Comparison of ENCODE assay signal across 12 mouse cellular contexts in genomic region chr4:104218765-104219164, GRCm38 (mm10).
DNase-seq lines count a peak whose midpoint lies in the region; ATAC-seq and TF ChIP-seq lines count a peak whose summit lies in the region.
"Had no signal": no experiment of that assay in that cellular context is flagged by ENCODE, and none has a peak within 500 bp of the region (broad histone marks: within the 10 kb centered on the region; RNA-seq: fewer than 3 reads in every experiment).

No protein-coding gene starts in this region.

- no peaks in the 10 kb centered on the region for H3K36me3 ChIP-seq in hindbrain, postnatal 0 days (ENCODE audit: insufficient read depth, low read length)
- H3K36me3 ChIP-seq in hindbrain, embryonic 14.5 days (replicated peaks; ENCODE audit: control insufficient read depth, insufficient read depth): no peaks in the 10 kb centered on the region
- no peaks in the 10 kb centered on the region for H3K36me3 ChIP-seq in midbrain, embryonic 11.5 days (ENCODE audit: control insufficient read depth, insufficient read depth, low read length)
- no peaks in the 10 kb centered on the region for H3K36me3 ChIP-seq in midbrain, embryonic 10.5 days
- no peaks in the 10 kb centered on the region for H3K36me3 ChIP-seq in liver, embryonic 15.5 days (replicated peaks)
- H3K36me3 ChIP-seq: heart, embryonic 10.5 days had no signal

- H3K4me3 ChIP-seq in hindbrain, postnatal 0 days (ENCODE audit: low read length): no peak overlapping the region
- H3K4me3 ChIP-seq in hindbrain, embryonic 14.5 days (replicated peaks; ENCODE audit: low read length): no peak overlapping the region
- no peak overlapping the region for H3K4me3 ChIP-seq in midbrain, embryonic 11.5 days (ENCODE audit: low read depth, low read length)
- no peak overlapping the region for H3K4me3 ChIP-seq in midbrain, embryonic 10.5 days
- no peak overlapping the region for H3K4me3 ChIP-seq in liver, embryonic 15.5 days (replicated peaks)
- H3K4me3 ChIP-seq: heart, embryonic 10.5 days; megakaryocyte, embryonic 14.5 days had no signal

- peak; percentile 39 for DNase-seq in hindbrain, postnatal 0 days (ENCODE audit: low spot score)
- no peak for DNase-seq in hindbrain, embryonic 14.5 days (ENCODE audit: low spot score)
- peak; percentile 77 for DNase-seq in midbrain, embryonic 11.5 days (ENCODE audit: low spot score, missing footprints)
- DNase-seq in midbrain, embryonic 10.5 days (ENCODE audit: low spot score): no peak
- DNase-seq in kidney, adult 8-10 months: peak; percentile 55 to 64
- no peak for DNase-seq in right cerebral cortex, adult 18-20 months
- DNase-seq: cerebellum, adult 11-12 months; heart, postnatal 4 days; lung, embryonic 14.5 days had no signal

- no peak overlapping the region for H3K9ac ChIP-seq in hindbrain, postnatal 0 days (replicated peaks; ENCODE audit: low read length)
- H3K9ac ChIP-seq in hindbrain, embryonic 14.5 days: no peak overlapping the region
- H3K9ac ChIP-seq in midbrain, embryonic 11.5 days (ENCODE audit: low read length): no peak overlapping the region
- H3K9ac ChIP-seq in liver, embryonic 15.5 days: no peak overlapping the region
- H3K9ac ChIP-seq: lung, embryonic 14.5 days had no signal

- peaks cover 4% of the 10 kb centered on the region; the same call in 1 of the 2 replicates for H3K4me1 ChIP-seq in hindbrain, postnatal 0 days (ENCODE audit: insufficient read depth, low read length)
- H3K4me1 ChIP-seq in hindbrain, embryonic 14.5 days (replicated peaks; ENCODE audit: control insufficient read depth, insufficient read depth, low read length): peaks cover 15% of the 10 kb centered on the region; the same call in 1 of the 2 replicates
- peaks cover 7% of the 10 kb centered on the region; the same call in 1 of the 2 replicates for H3K4me1 ChIP-seq in midbrain, embryonic 11.5 days (ENCODE audit: control insufficient read depth, insufficient read depth, low read length)
- peaks cover 33% of the 10 kb centered on the region for H3K4me1 ChIP-seq in midbrain, embryonic 10.5 days
- H3K4me1 ChIP-seq in liver, embryonic 15.5 days (replicated peaks): no peaks in the 10 kb centered on the region
- H3K4me1 ChIP-seq: megakaryocyte, embryonic 14.5 days had no signal

- peak; percentile 38; the same call in 1 of the 2 replicates for ATAC-seq in hindbrain, postnatal 0 days
- ATAC-seq in hindbrain, embryonic 14.5 days (ENCODE audit: low FRiP score): no peak
- no peak for ATAC-seq in midbrain, embryonic 11.5 days (ENCODE audit: low FRiP score)
- peak; percentile 57 for ATAC-seq in liver, embryonic 15.5 days (ENCODE audit: insufficient read depth)

- H3K9me3 ChIP-seq in hindbrain, postnatal 0 days (ENCODE audit: low read length): no peaks in the 10 kb centered on the region
- no peaks in the 10 kb centered on the region for H3K9me3 ChIP-seq in hindbrain, embryonic 14.5 days (ENCODE audit: control insufficient read depth, low read length)
- H3K9me3 ChIP-seq in midbrain, embryonic 11.5 days (ENCODE audit: control insufficient read depth, low read length): no peaks in the 10 kb centered on the region
- no peaks in the 10 kb centered on the region for H3K9me3 ChIP-seq in midbrain, embryonic 10.5 days (replicated peaks)
- H3K9me3 ChIP-seq in liver, embryonic 15.5 days (replicated peaks): no peaks in the 10 kb centered on the region
- H3K9me3 ChIP-seq: heart, embryonic 10.5 days had no signal

- TF ChIP-seq CTCF in hindbrain, postnatal 0 days (IDR thresholded peaks at IDR 0.05; ENCODE audit: low read depth): no peak

- H3K27me3 ChIP-seq in hindbrain, postnatal 0 days (ENCODE audit: insufficient read depth, low read length): no peaks in the 10 kb centered on the region
- H3K27me3 ChIP-seq in hindbrain, embryonic 14.5 days (ENCODE audit: control insufficient read depth, insufficient read depth, low read length): no peaks in the 10 kb centered on the region
- no peaks in the 10 kb centered on the region for H3K27me3 ChIP-seq in midbrain, embryonic 11.5 days (ENCODE audit: control insufficient read depth, insufficient read depth, low read length)
- H3K27me3 ChIP-seq in midbrain, embryonic 10.5 days (ENCODE audit: low read depth, poor library complexity, severe bottlenecking): no peaks in the 10 kb centered on the region; the same call in none of the 2 replicates
- no peaks in the 10 kb centered on the region for H3K27me3 ChIP-seq in liver, embryonic 15.5 days
- H3K27me3 ChIP-seq: megakaryocyte, embryonic 14.5 days had no signal

- 41% methylated on average over 6 of the region's 6 CpGs for WGBS in hindbrain, postnatal 0 days
- WGBS in hindbrain, embryonic 14.5 days: 50% methylated on average over 6 of the region's 6 CpGs
- WGBS in midbrain, embryonic 11.5 days: 80% methylated on average over 6 of the region's 6 CpGs
- whole genome bisulfite sequencing in midbrain, embryonic 10.5 days: 80% methylated on average over 6 of the region's 6 CpGs
- WGBS in liver, embryonic 15.5 days (ENCODE audit: insufficient replicate concordance): 49% methylated on average over 6 of the region's 6 CpGs

- no peak overlapping the region for H3K4me2 ChIP-seq in hindbrain, postnatal 0 days (ENCODE audit: low read depth, low read length)
- no peak overlapping the region for H3K4me2 ChIP-seq in hindbrain, embryonic 14.5 days (replicated peaks)
- no peak overlapping the region for H3K4me2 ChIP-seq in midbrain, embryonic 11.5 days
- no peak overlapping the region for H3K4me2 ChIP-seq in liver, embryonic 15.5 days
- H3K4me2 ChIP-seq: lung, embryonic 14.5 days had no signal

- H3K27ac ChIP-seq in hindbrain, postnatal 0 days: no peak overlapping the region
- no peak overlapping the region for H3K27ac ChIP-seq in hindbrain, embryonic 14.5 days
- no peak overlapping the region for H3K27ac ChIP-seq in midbrain, embryonic 11.5 days (ENCODE audit: low read depth, low read length)
- H3K27ac ChIP-seq in midbrain, embryonic 10.5 days (replicated peaks): no peak overlapping the region; the same call in 1 of the 2 replicates
- no peak overlapping the region for H3K27ac ChIP-seq in liver, embryonic 15.5 days (replicated peaks)
- H3K27ac ChIP-seq: heart, embryonic 10.5 days had no signal

Comparison
In these comparisons a context has a peak if more than half of its experiments do, and no peak if none do; other contexts are left out.
1. ATAC-seq: peak in hindbrain, postnatal 0 days (single experiment) and liver, embryonic 15.5 days (single experiment); none in hindbrain, embryonic 14.5 days (single experiment) and midbrain, embryonic 11.5 days (single experiment).
2. DNase-seq: peak in hindbrain, postnatal 0 days (single experiment), midbrain, embryonic 11.5 days (single experiment) and kidney, adult 8-10 months (2 of 2); none in hindbrain, embryonic 14.5 days (single experiment), midbrain, embryonic 10.5 days (single experiment) and right cerebral cortex, adult 18-20 months (single experiment).